8 mouse cellular contexts compared by ENCODE assay signal in the genomic region with DNA sequence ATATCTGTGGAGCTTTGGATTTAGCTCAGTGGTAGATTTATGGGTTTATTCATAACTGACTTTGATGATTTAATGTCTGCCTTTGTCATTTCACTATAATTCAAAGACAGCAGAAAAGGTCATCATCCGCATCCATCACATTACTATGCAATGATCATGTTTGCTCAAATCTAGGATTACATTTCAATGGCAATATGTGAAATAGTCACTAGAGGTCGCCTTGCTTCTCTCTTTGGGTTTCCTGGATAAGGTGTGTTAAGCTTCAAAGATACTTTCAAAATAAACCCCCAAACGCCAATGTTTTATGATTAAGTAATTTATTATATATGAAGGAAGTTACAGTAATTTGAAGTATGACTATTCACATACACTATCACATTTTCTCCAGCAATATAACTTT. TPM values are rescaled to one million over a fixed set of nuclear protein-coding genes. Genes with fewer than 3 reads are reported as not detected.
A peak's percentile ranks its signal among the peaks of the same experiment; 100 is the strongest.
DNase-seq lines count a peak whose midpoint lies in the region; ATAC-seq and TF ChIP-seq lines count a peak whose summit lies in the region.

No protein-coding gene starts in this region.

- peaks cover 1% of the 10 kb centered on the region; the same call in 1 of the 2 replicates for H3K4me1 ChIP-seq in heart, postnatal 0 days (ENCODE audit: control insufficient read depth, insufficient read depth)
- H3K4me1 ChIP-seq in heart, embryonic 11.5 days (ENCODE audit: control insufficient read depth, insufficient read depth, low read length): peaks cover 3% of the 10 kb centered on the region

- no peak overlapping the region for H3K4me2 ChIP-seq in heart, postnatal 0 days (ENCODE audit: low read depth, low read length)
- no peak overlapping the region for H3K4me2 ChIP-seq in heart, embryonic 11.5 days

- no peak overlapping the region for H3K4me3 ChIP-seq in heart, postnatal 0 days (ENCODE audit: low read depth, low read length)
- no peak overlapping the region for H3K4me3 ChIP-seq in heart, embryonic 11.5 days (ENCODE audit: low read depth, low read length)

- no peaks in the 10 kb centered on the region for H3K27me3 ChIP-seq in heart, postnatal 0 days (ENCODE audit: control insufficient read depth, insufficient read depth, low read length)
- H3K27me3 ChIP-seq in heart, embryonic 11.5 days (ENCODE audit: control insufficient read depth, insufficient read depth, low read length): no peaks in the 10 kb centered on the region

- peak; percentile 73 for DNase-seq in heart, postnatal 0 days (ENCODE audit: low spot score)
- peak; percentile 13 to 53 for DNase-seq in spleen, postnatal 36 days (ENCODE audit: low spot score in 2 of 2)
- DNase-seq in spleen, adult 18-20 months: no peak
- peak; percentile 73 for DNase-seq in brain, adult 2 months (ENCODE audit: low read depth, low spot score)
- DNase-seq in layer of hippocampus, postnatal 10 days (ENCODE audit: low spot score in 2 of 2): peak; percentile 18 to 28
- peak; percentile 6 for DNase-seq in thymus, postnatal 25 days
- DNase-seq in gastrocnemius, adult 8-10 months (ENCODE audit: low spot score in 2 of 2): no peak

- 13% methylated on average over 3 of the region's 3 CpGs for WGBS in heart, postnatal 0 days
- WGBS in heart, embryonic 11.5 days (ENCODE audit: insufficient replicate concordance): 24% methylated on average over 3 of the region's 3 CpGs

- no peak overlapping the region for H3K9ac ChIP-seq in heart, postnatal 0 days (replicated peaks; ENCODE audit: low read depth, low read length)
- H3K9ac ChIP-seq in heart, embryonic 11.5 days (ENCODE audit: low read depth, low read length): no peak overlapping the region

- TF ChIP-seq CTCF in heart, postnatal 0 days (IDR thresholded peaks at IDR 0.05; ENCODE audit: low read depth): peak; percentile 77

- no peak overlapping the region for H3K27ac ChIP-seq in heart, postnatal 0 days (ENCODE audit: low read depth)
- H3K27ac ChIP-seq in heart, embryonic 11.5 days (ENCODE audit: low read depth, low read length): no peak overlapping the region

- no peak for TF ChIP-seq EP300 in heart, postnatal 0 days (IDR thresholded peaks at IDR 0.05; ENCODE audit: low read depth)

- H3K36me3 ChIP-seq in heart, postnatal 0 days (replicated peaks; ENCODE audit: control insufficient read depth, insufficient read depth, low read length): peaks cover 17% of the 10 kb centered on the region
- H3K36me3 ChIP-seq in heart, embryonic 11.5 days (ENCODE audit: control insufficient read depth, insufficient read depth, low read length): peaks cover 4% of the 10 kb centered on the region

- no peak for ATAC-seq in heart, postnatal 0 days (ENCODE audit: insufficient read depth, low read depth)
- ATAC-seq in heart, embryonic 11.5 days (replicated peaks; ENCODE audit: insufficient number of reproducible peaks, low FRiP score, low TSS enrichment): no peak

- no peaks in the 10 kb centered on the region for H3K9me3 ChIP-seq in heart, postnatal 0 days (replicated peaks; ENCODE audit: control insufficient read depth, low read length)
- H3K9me3 ChIP-seq in heart, embryonic 11.5 days (replicated peaks; ENCODE audit: control insufficient read depth, low read length): no peaks in the 10 kb centered on the region

RNA-seq across cellular contexts. Expression of a gene that starts 3.5 kb away (rescaled TPM):
- 14.7 and 66.4 TPM in 2 replicates for total RNA-seq in heart, postnatal 0 days (2014; rRNA removed; ENCODE audit: low replicate concordance)
- polyA plus RNA-seq in heart, postnatal 0 days (2015; fragmentation: Nextera tagmentation; extraction: Ambion mirVana): 5.1 and 5.7 TPM in 2 replicates
- polyA plus RNA-seq in heart, embryonic 11.5 days (2014; fragmentation: Nextera tagmentation; extraction: Ambion mirVana): 14.8 and 14.9 TPM in 2 replicates
- 10 to 100 TPM; 19.5 to 23.8 TPM for total RNA-seq in layer of hippocampus, postnatal 10 days (2021)
- total RNA-seq in gastrocnemius, adult 8-10 months (2022): 10 to 100 TPM in 1 of 4 experiments, 1 to 10 TPM in 3; 7.5 to 11.2 (median 8.3) TPM

RNA-seq across cellular contexts. Expression of a gene that starts 3.6 kb away (rescaled TPM):
- 23.9 and 25.4 TPM in 2 replicates for total RNA-seq in heart, postnatal 0 days (2014; rRNA removed; ENCODE audit: low replicate concordance)
- 11.0 and 12.2 TPM in 2 replicates for polyA plus RNA-seq in heart, postnatal 0 days (2015; fragmentation: Nextera tagmentation; extraction: Ambion mirVana)
- polyA plus RNA-seq in heart, embryonic 11.5 days (2014; fragmentation: Nextera tagmentation; extraction: Ambion mirVana): 14.1 and 18.0 TPM in 2 replicates
- total RNA-seq in layer of hippocampus, postnatal 10 days (2021): 100 to 1,000 TPM; 105 to 114 TPM
- 10 to 100 TPM in 1 of 4 experiments, 1 to 10 TPM in 3; 7.3 to 10.3 (median 8.8) TPM for total RNA-seq in gastrocnemius, adult 8-10 months (2022)

Comparison
In these comparisons a context has a peak if more than half of its experiments do, and no peak if none do; other contexts are left out.
1. DNase-seq: peak in heart, postnatal 0 days (single experiment), spleen, postnatal 36 days (2 of 2), brain, adult 2 months (single experiment), layer of hippocampus, postnatal 10 days (2 of 2) and thymus, postnatal 25 days (single experiment); none in spleen, adult 18-20 months (0 of 2) and gastrocnemius, adult 8-10 months (0 of 2).